Mouse (Mus musculus) lung, postnatal 0 days (tissue): Measurements from ENCODE around the gene Atp2a1. TPM values are rescaled to one million over a fixed set of nuclear protein-coding genes. Genes with fewer than 3 reads are reported as not detected.
"Not testable (repeated sequence)": the region's sequence is repeated elsewhere in the genome, so short reads cannot be mapped to it uniquely, and the experiment has no call there.

Experiments used
- ATAC-seq: fragments of 200-750 bp; cut with Nextera tagmentation; 2 replicates; pipeline ENCODE4 v1.8.0; 2017; ENCODE audit warnings: moderate library complexity
- DNase-seq: peaks from one replicate; pipeline ENCODE4 v3.0.0-alpha.2; 2016; ENCODE audit warnings: low spot score
- H3K27ac ChIP-seq: fragments of 300-500 bp; sonication (generic); 2 replicates; pipeline ENCODE4 v1.5.1; 2014; ENCODE audit warnings: antibody characterized with exemption, mild to moderate bottlenecking, low read length, mixed read lengths
- H3K27me3 ChIP-seq: fragments of 300-500 bp; sonication (generic); replicated peaks from 2 replicates; pipeline ENCODE4 v1.6.1; 2014; ENCODE audit warnings: low read length, mixed read lengths; ENCODE audit not compliant: insufficient read depth
- H3K36me3 ChIP-seq: fragments of 300-500 bp; sonication (generic); 2 replicates; pipeline ENCODE4 v1.6.1; 2014; ENCODE audit warnings: low read length, mixed read lengths; ENCODE audit not compliant: insufficient read depth
- H3K4me1 ChIP-seq: fragments of 300-500 bp; sonication (generic); 2 replicates; pipeline ENCODE4 v1.6.1; 2014; ENCODE audit warnings: antibody characterized with exemption, low read depth, low read length, mixed read lengths; ENCODE audit not compliant: insufficient read depth
- H3K4me2 ChIP-seq: fragments of 300-500 bp; sonication (generic); replicated peaks from 2 replicates; pipeline ENCODE4 v1.6.1; 2014; ENCODE audit warnings: low read depth, mild to moderate bottlenecking, low read length, moderate library complexity, mixed read lengths
- H3K4me3 ChIP-seq: fragments of 300-500 bp; sonication (generic); 2 replicates; pipeline ENCODE4 v1.5.1; 2014; ENCODE audit warnings: low read depth, low read length
- H3K9ac ChIP-seq: fragments of 300-500 bp; sonication (generic); replicated peaks from 2 replicates; pipeline ENCODE4 v1.6.1; 2014; ENCODE audit warnings: low read depth, mild to moderate bottlenecking
- H3K9me3 ChIP-seq: fragments of 300-500 bp; sonication (generic); 2 replicates; pipeline ENCODE4 v1.6.1; 2016; ENCODE audit warnings: low read length, mixed read lengths
- CTCF ChIP-seq: IDR thresholded peaks from 2 replicates; pipeline ENCODE4 v1.5.1; 2016; ENCODE audit warnings: antibody characterized with exemption, mild to moderate bottlenecking
- EP300 ChIP-seq: IDR thresholded peaks from 2 replicates; pipeline ENCODE4 v1.6.1; 2016; ENCODE audit warnings: antibody characterized with exemption, mild to moderate bottlenecking, control low read depth
- WGBS: fragments of 180-500 bp; shearing (Covaris S2); extraction: QIAGEN DNeasy Blood & Tissue Kit; methylation state at CpG from one replicate; pipeline ENCODE4 v1.1.7; 2014; 5-methylcytosine and 5-hydroxymethylcytosine counted together
- polyA plus RNA-seq: library from polyadenylated mRNA; unstranded; fragments of >200 nt; fragmentation: Nextera tagmentation; extraction: Ambion mirVana; gene quantifications from 2 replicates; pipeline ENCODE4 v1.2.1, GENCODE M21; 2015

Atp2a1 gene
- polyA plus RNA-seq, 1 experiment from 2014 or later = 0.14 TPM

- 54% methylated on average over 11 of the region's 11 CpGs for WGBS
- Histone ChIP-seq H3K27me3 (no peaks in the 10 kb centered on the region), H3K9ac (no peak overlapping the region), H3K4me3 (no peak overlapping the region), H3K36me3 (peaks cover 61% of the 10 kb centered on the region), H3K27ac (no peak overlapping the region), H3K4me1 (no peaks in the 10 kb centered on the region), H3K4me2 (no peak overlapping the region), H3K9me3 (no peaks in the 10 kb centered on the region)
- DNase-seq = no peak
- TF ChIP-seq EP300 (no peak), CTCF (no peak)
- no peak for ATAC-seq
These were observed 29.1 kb upstream of the Atp2a1 start for GRCm38 (mm10) chr7:126491973-126492372.

- DNase-seq = no peak
- WGBS = 77% methylated on average over 1 of the region's 1 CpGs
- Histone ChIP-seq H3K9me3 (no peaks in the 10 kb centered on the region), H3K27ac (no peak overlapping the region), H3K4me3 (no peak overlapping the region), H3K36me3 (peaks cover 52% of the 10 kb centered on the region), H3K4me2 (no peak overlapping the region), H3K4me1 (no peaks in the 10 kb centered on the region; the same call in 1 of the 2 replicates), H3K9ac (no peak overlapping the region), H3K27me3 (no peaks in the 10 kb centered on the region)
- TF ChIP-seq EP300 (no peak), CTCF (no peak)
- no peak for ATAC-seq
These were observed 28.1 kb upstream of the Atp2a1 start for GRCm38 (mm10) chr7:126491005-126491404.

- peak overlapping the region; percentile 56 for H3K9ac ChIP-seq
- not testable (repeated sequence) for H3K4me1 ChIP-seq, H3K9me3 ChIP-seq, DNase-seq, ATAC-seq, H3K27me3 ChIP-seq
- 0 out of 2 replicates have a peak overlapping the region, but pooled peaks have one; percentile 57 for H3K27ac ChIP-seq
- WGBS = 14% methylated on average over 15 of the region's 25 CpGs
- peak overlapping the region; percentile 70 for H3K4me2 ChIP-seq
- H3K36me3 ChIP-seq = peaks cover 20% of the 10 kb centered on the region
- H3K4me3 ChIP-seq = peak overlapping the region; percentile 59
These were observed 24.9 kb upstream of the Atp2a1 start for GRCm38 (mm10) chr7:126487617-126488385.

GRCm38 (mm10) chr7:126487052-126487483 lies 24.2 kb upstream of the Atp2a1 start, which contains the start of gene Tufm:
Tufm (plus strand) TSS chr7:126487361.
- H3K4me2 ChIP-seq = peak within 1 kb of the TSS; percentile 70
- H3K27me3 ChIP-seq = no peaks in the 10 kb centered on the region
- TF ChIP-seq CTCF (peak; percentile 72), EP300 (peak; percentile 42; the same call in 1 of the 2 replicates)
- no peaks in the 10 kb centered on the region; the same call in 1 of the 2 replicates for H3K4me1 ChIP-seq
- 2% methylated on average over 32 of the region's 32 CpGs for WGBS
- peak within 1 kb of the TSS; percentile 56 for H3K9ac ChIP-seq
- peak within 1 kb of the TSS; percentile 59 for H3K4me3 ChIP-seq
- H3K9me3 ChIP-seq = no peaks in the 10 kb centered on the region
- peaks cover 13% of the 10 kb centered on the region for H3K36me3 ChIP-seq
- peak; percentile 99 for DNase-seq
- H3K27ac ChIP-seq = peak within 1 kb of the TSS; percentile 77
- peak; percentile 94 for ATAC-seq

GRCm38 (mm10) chr7:126482392-126482871 lies 19.5 kb upstream of the Atp2a1 start:
- under 1% methylated on average over 22 of the region's 23 CpGs for WGBS
- H3K4me3 ChIP-seq = peak overlapping the region; percentile 19; the same call in 1 of the 2 replicates
- H3K9me3 ChIP-seq = no peaks in the 10 kb centered on the region
- ATAC-seq (peak; percentile 92), DNase-seq (peak; percentile 96)
- H3K36me3 ChIP-seq = no peaks in the 10 kb centered on the region
- H3K4me2 ChIP-seq = peak overlapping the region; percentile 56
- H3K4me1 ChIP-seq = no peaks in the 10 kb centered on the region; the same call in 1 of the 2 replicates
- H3K27me3 ChIP-seq = no peaks in the 10 kb centered on the region
- peak overlapping the region; percentile 65; the same call in 1 of the 2 replicates for H3K27ac ChIP-seq
- no peak overlapping the region for H3K9ac ChIP-seq
- TF ChIP-seq CTCF = 0 out of 2 replicates have a peak, but pooled peaks have one; percentile 5
- TF ChIP-seq EP300 = no peak

- H3K27ac ChIP-seq = no peak overlapping the region
- 21% methylated on average over 5 of the region's 5 CpGs for WGBS
- H3K4me1 ChIP-seq = no peaks in the 10 kb centered on the region; the same call in 1 of the 2 replicates
- peak; percentile 76 for TF ChIP-seq CTCF
- no peak for TF ChIP-seq EP300
- H3K9ac ChIP-seq = no peak overlapping the region
- ATAC-seq = no peak
- no peaks in the 10 kb centered on the region for H3K27me3 ChIP-seq
- peak overlapping the region; percentile 56 for H3K4me2 ChIP-seq
- no peak overlapping the region; the same call in 1 of the 2 replicates for H3K4me3 ChIP-seq
- no peaks in the 10 kb centered on the region for H3K9me3 ChIP-seq
- DNase-seq = peak; percentile 64
- H3K36me3 ChIP-seq = no peaks in the 10 kb centered on the region
These were observed 18.8 kb upstream of the Atp2a1 start for GRCm38 (mm10) chr7:126481699-126482098.
